Mouse (Mus musculus) liver, postnatal 0 days (tissue): ENCODE measurements around the gene Lsr.

Experiments used
- CTCF ChIP-seq: sonication (generic); IDR thresholded peaks from 2 replicates; pipeline ENCODE4 v1.5.1; 2016; ENCODE audit warnings: antibody characterized with exemption, low read depth
- EP300 ChIP-seq: IDR thresholded peaks from 2 replicates; pipeline ENCODE4 v1.6.1; 2016; ENCODE audit warnings: antibody characterized with exemption, low read depth, mild to moderate bottlenecking

GRCm38 (mm10) chr7:30968611-30969010 is 4.7 kb downstream of the Lsr start:
- TF ChIP-seq CTCF = no peak
- no peak for TF ChIP-seq EP300
